Mouse (Mus musculus): ENCODE measurements around the gene Cbx5. TPM values are rescaled to one million over a fixed set of nuclear protein-coding genes. Genes with fewer than 3 reads are reported as not detected.

The Cbx5 gene
- polyA plus RNA-seq, 1 experiment from 2014 or later, result 98.0 TPM

DNA sequence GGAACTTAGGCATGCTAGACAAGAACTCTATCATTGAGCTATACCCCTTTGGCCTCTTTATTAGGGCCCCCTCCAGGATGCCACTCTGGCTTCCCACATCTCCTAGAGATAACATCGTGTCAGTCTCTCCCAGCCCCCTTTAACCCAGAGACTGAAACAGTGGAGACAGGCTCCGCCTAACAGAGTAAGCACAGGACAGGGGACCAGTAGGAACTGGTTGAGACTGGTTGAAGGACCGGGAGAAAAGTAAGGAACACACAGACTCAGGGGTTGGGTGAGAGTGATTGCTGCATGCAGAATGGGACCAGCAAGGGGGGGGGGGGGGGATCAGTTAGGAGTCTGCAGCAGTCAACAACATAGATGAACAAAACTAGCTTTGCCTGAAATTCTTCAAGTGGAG is 95.4 kb downstream of the Cbx5 start:
- Histone ChIP-seq H3K4me3 (replicated peaks) (no peak overlapping the region), H3K36me3 (no peaks in the 10 kb centered on the region), H3K4me1 (replicated peaks) (peaks cover 6% of the 10 kb centered on the region; the same call in 1 of the 2 replicates), H3K4me2 (replicated peaks) (no peak overlapping the region), H3K9me3 (no peaks in the 10 kb centered on the region), H3K27me3 (replicated peaks) (peaks cover 61% of the 10 kb centered on the region), H3K9ac (no peak overlapping the region), H3K27ac (no peak overlapping the region)
- no peak for ATAC-seq
- 27% methylated on average over 3 of the region's 3 CpGs for WGBS

MicroRNAs encoded within 50 kb of the gene (microRNA counts, 519-probe panel; counts per million panel counts)
- 3,123 counts per million, percentile 79 among the panel's probes with 10 or more counts for microRNA mmu-miR-148b

Other genes starting within 250 kb of the Cbx5 start
- 6.2 and 7.0 TPM in 2 replicates for gene Hoxc8, start 249.2 kb downstream of the Cbx5 start, polyA plus RNA-seq (2015; fragmentation: Nextera tagmentation; extraction: Ambion mirVana)
- 5.7 and 6.1 TPM in 2 replicates for gene Hoxc6, start 241.6 kb downstream of the Cbx5 start, polyA plus RNA-seq (2015; fragmentation: Nextera tagmentation; extraction: Ambion mirVana)
- gene Hoxc4, start 220.9 kb downstream of the Cbx5 start, polyA plus RNA-seq (2015; fragmentation: Nextera tagmentation; extraction: Ambion mirVana), result 9.5 and 10.6 TPM in 2 replicates
- gene Smug1, start 72.7 kb downstream of the Cbx5 start, polyA plus RNA-seq (2015; fragmentation: Nextera tagmentation; extraction: Ambion mirVana), result 17.8 and 18.2 TPM in 2 replicates
- 652 and 741 TPM in 2 replicates for gene Hnrnpa1, start 616 bp upstream of the Cbx5 start, polyA plus RNA-seq (2015; fragmentation: Nextera tagmentation; extraction: Ambion mirVana)
- gene Nfe2, start 18.6 kb upstream of the Cbx5 start, polyA plus RNA-seq (2015; fragmentation: Nextera tagmentation; extraction: Ambion mirVana), result 3.5 and 4.9 TPM in 2 replicates
- 259 and 262 TPM in 2 replicates for gene Copz1, start 32.9 kb upstream of the Cbx5 start, polyA plus RNA-seq (2015; fragmentation: Nextera tagmentation; extraction: Ambion mirVana)
- 0.20 and 0.29 TPM in 2 replicates for gene Gpr84, start 70.8 kb upstream of the Cbx5 start, polyA plus RNA-seq (2015; fragmentation: Nextera tagmentation; extraction: Ambion mirVana)
- 5.6 TPM in 2 replicates for gene Zfp385a, start 100.3 kb upstream of the Cbx5 start, polyA plus RNA-seq (2015; fragmentation: Nextera tagmentation; extraction: Ambion mirVana)
- 44.8 and 45.5 TPM in 2 replicates for gene Itga5, start 126.9 kb upstream of the Cbx5 start, polyA plus RNA-seq (2015; fragmentation: Nextera tagmentation; extraction: Ambion mirVana)
- not detected in 2 replicates for gene Gtsf1, start 190.7 kb upstream of the Cbx5 start, polyA plus RNA-seq (2015; fragmentation: Nextera tagmentation; extraction: Ambion mirVana)
- not detected in 2 replicates for gene Gtsf2, start 208.7 kb upstream of the Cbx5 start, polyA plus RNA-seq (2015; fragmentation: Nextera tagmentation; extraction: Ambion mirVana)
- 3.2 and 3.3 TPM in 2 replicates for gene Nckap1l, start 214.0 kb upstream of the Cbx5 start, polyA plus RNA-seq (2015; fragmentation: Nextera tagmentation; extraction: Ambion mirVana)